Mouse (Mus musculus): ENCODE measurements at regions not wholly inside any gene's neighbourhood (a gene's known extent, or its start where the extent isn't known, plus 50 kb on each side); places are given as distances from the start of the nearest gene placed in this dataset.

DNA sequence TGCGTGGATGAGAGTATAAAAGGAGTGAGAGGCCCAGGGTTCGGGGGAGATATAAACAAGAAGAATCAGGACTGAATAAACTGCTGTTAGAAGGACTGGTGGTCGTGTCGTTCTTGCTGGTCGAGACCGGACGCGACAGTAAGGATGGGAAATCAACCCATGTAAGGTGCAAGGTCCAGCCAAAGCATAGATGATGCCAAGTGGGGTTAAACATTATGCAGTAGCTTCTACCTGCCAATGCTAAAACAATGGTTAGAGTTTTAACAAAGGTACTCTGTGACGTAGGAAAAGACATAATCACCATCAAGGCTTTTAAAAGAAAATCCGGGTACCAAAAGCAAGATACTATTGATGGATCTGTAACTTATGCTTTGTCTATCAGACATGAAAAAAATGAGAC is 58.4 kb upstream of the Tmc1 start:
- no peak for DNase-seq (ENCODE audit: low read depth, low spot score)

- no peak for DNase-seq (ENCODE audit: low read depth, low spot score)
Observed at GRCm38 (mm10) chr19:21009607-21010006, 55.6 kb upstream of the Tmc1 start.

DNA sequence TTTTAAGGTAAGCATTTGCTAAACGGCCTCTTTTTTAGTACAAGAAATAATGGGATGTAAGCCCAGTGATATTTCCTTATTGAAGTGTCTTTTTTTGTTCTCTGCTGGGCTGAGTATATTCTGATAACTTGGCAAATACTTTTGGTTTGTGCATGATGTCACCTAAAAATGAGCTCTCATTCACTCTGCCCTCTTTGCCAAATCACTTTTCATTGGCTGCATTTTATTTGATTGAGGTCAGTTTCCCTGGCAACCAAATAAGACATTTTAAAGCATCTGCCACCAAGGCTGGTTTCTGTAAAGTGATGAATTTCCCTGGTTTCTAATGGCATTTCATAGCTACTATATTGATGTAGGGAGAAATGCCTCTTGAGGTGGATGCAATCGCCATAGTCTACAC is 50.4 kb upstream of the Tmc1 start:
- no peak for DNase-seq (ENCODE audit: low read depth, low spot score)

Data from WW6 (cell line).